Mouse (Mus musculus) left cerebral cortex, adult 8-10 months (tissue): ENCODE measurements at regions not wholly inside any gene's neighbourhood (a gene's known extent, or its start where the extent isn't known, plus 50 kb on each side); places are given as distances from the start of the nearest gene placed in this dataset.

Experiments used
- DNase-seq, 2 experiments: peaks; one replicate each; pipeline ENCODE4 v3.0.0; 2022; ENCODE audit warnings: low spot score in 2 of 2

- no peak for DNase-seq
These were observed 156.2 kb upstream of the Sdk2 start for GRCm38 (mm10) chr11:114223061-114223460.

GRCm38 (mm10) chr11:114220466-114220865 lies 153.6 kb upstream of the Sdk2 start:
- DNase-seq, result no peak

DNA sequence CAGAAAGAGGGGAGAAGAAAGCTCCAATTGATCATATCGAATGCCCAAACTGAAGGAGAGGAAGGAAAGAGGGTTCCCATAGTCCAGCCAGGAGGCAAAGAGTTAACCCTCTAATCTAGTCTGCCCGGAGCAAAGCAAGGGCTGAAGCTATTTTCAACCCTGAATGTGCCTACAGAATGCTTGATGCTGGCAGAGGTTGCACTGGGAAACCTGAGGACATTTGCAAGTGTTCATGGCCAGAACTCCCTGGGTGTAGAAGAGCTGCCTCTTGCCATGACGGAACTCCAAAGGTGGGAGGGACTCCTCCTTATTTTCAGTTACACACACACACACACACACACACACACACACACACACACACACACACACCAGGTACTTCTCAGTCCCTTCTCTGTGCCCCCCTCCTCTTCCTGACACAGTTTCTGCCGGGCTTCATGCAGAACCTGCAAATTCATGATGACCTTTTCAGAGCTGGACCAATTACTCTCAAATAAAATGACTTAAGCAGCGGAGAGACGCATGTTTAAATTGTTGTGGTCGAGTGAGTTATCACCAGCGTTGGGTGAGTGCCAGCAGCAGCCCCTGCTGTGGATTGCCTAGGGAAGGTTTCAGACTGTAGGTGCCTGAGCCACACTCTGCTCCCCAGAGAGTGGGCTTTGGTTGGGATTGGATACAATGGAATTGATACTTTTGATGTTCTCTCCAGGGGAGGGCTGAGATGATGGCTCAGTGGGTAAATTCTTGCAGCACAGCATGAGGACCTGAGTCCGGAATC lies 152.1 kb upstream of the Sdk2 start:
- DNase-seq, result no peak

DNA sequence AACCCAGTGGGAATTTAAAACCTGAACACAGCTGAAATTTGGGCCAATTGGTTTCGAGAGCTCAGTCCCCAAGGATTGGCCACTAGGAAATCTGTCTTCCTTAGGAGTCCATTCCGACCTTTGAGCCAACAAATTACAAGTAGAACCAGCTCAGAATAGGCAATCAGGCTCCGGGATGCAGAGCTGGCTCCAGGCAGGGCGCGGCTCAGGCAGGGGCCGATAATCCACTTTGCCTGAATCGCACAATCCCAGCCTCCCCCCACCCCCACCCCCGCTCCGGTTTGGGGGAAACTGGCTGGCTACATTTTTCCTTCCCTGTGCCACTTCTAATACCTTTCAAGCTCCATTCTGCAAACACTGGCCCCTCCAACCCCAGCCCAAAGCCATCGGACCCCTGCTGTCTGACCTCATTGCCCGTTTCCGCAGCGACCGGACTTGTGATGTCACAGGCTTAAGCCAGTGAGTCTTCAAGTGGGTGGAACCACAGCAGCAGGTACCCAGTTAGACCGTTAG lies 150.5 kb upstream of the Sdk2 start:
- no peak for DNase-seq

DNA sequence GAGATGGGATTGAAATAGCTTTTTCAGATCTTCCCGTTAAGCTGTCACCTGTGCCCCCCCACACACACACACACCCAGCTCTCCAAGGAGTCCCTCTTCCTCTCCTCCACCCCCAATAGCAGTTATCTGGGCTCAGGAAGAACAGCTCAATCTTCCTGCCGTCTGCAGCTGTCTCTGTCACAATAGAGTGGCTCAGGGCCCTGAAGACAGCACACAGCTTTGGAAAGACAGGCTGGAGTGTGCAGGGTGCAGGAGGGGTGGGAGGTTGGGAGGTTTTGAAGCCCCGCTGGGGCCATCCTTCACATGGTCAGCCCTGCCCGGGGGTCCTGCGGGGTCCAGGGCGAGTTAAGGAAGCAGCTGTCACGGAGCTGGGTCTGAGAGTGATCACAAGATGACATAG lies 149.6 kb upstream of the Sdk2 start:
- DNase-seq, result no peak

GRCm38 (mm10) chr11:114215256-114215655 lies 148.4 kb upstream of the Sdk2 start:
- DNase-seq, result no peak

DNA sequence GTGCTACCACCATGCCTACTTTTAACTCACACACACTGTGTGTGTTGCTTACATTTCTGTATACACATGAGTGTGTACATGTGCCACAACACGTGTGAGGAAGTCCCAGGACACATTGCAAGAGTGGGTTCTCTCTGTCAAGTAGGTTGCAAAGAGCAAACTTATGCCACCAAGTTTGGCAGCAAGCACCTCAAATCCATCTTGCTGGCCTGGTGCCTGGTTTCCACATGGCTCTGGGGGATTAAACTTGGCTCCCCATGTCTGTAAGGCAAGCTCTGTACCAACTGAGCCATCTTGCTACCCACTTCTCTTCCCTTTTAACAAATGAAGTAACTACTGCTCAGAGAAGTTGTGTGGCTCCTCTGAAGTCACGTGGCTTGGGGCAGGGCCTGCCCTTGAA lies 145.3 kb upstream of the Sdk2 start:
- no peak for DNase-seq

DNA sequence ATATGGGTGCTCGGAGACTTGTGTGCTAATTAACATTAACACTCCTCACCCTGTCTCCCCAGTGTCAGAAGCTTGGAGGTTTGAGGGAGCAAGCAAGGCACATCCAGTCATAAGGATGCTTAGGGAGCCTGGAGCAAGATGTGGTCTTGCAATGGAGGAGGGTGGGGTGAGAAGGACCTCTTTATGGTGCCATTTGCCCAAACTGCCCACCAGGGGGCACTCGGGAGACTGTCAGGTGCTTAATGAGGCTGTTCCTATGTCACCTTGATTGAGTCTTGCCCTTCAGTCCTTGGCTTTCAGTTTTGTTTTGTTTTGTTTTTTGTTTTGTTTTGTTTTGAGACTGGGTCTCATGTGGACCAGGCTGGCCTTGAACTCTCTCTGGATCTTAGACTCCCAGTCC lies 138.3 kb upstream of the Sdk2 start:
- no peak for DNase-seq

- no peak for DNase-seq
These were observed 136.6 kb upstream of the Sdk2 start for GRCm38 (mm10) chr11:114203416-114203815.

- DNase-seq, result no peak
These were observed 135.6 kb upstream of the Sdk2 start for GRCm38 (mm10) chr11:114202486-114202885.

DNA sequence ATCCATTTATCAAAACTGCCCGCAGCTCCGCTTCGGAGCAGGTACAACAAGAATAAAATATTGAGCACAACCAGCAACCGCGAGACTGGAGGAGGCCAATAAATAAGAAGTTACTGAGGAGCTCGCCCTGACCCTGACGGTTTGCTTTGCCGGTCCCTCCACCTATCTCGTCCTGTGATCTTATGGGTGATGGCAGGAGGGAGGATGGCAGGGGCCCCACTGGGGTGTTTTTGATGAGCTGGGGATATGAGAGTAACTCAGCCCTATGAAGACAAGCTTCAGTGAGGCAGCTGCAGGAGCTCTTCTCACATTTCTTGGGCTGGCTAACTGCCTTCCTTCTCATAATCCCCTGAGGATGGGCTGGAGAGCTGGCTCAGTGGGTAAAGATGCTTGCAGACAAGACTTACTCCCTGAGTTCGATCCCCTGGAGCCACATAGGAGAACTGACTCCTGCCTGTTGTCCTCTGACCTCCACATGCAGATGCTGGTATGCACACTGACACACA lies 132.3 kb upstream of the Sdk2 start:
- DNase-seq, result no peak

DNA sequence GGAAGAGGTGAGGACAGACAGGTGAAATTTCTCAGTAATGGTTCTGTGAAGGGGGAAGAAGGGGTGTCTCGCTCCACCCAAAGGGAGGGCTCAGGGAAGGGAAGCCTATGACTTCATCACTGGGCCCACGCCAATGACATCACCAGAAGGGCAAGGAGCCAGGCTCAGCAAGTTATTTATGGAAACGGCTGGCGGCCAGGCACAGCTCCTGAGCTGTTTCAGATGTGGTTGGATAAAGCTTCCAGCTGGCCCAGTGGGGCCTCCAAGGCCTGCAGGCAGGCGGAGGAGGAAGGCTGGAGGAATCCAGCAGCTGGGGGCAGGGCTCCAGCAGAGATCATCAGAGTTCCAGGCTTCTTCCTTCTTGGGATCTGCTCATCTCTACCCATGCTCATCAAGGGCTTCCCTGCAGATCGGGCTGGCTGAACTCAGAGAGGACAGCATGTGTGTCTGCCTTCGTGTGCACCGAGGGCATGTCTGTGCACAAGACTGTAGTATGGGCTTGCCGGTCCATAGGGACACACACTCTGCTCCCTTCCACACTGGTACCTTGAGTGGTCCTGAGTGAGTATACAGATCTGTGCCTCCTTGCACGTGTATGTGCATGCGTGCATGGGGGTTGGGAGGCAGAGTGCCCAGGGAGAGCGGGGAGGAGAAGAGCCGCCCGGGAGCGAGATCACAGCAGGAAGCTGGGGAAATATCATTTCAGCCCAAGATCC lies 131.6 kb upstream of the Sdk2 start:
- peak; percentile 79 to 93 for DNase-seq

GRCm38 (mm10) chr11:114195291-114195690 lies 128.4 kb upstream of the Sdk2 start:
- DNase-seq, result no peak

DNA sequence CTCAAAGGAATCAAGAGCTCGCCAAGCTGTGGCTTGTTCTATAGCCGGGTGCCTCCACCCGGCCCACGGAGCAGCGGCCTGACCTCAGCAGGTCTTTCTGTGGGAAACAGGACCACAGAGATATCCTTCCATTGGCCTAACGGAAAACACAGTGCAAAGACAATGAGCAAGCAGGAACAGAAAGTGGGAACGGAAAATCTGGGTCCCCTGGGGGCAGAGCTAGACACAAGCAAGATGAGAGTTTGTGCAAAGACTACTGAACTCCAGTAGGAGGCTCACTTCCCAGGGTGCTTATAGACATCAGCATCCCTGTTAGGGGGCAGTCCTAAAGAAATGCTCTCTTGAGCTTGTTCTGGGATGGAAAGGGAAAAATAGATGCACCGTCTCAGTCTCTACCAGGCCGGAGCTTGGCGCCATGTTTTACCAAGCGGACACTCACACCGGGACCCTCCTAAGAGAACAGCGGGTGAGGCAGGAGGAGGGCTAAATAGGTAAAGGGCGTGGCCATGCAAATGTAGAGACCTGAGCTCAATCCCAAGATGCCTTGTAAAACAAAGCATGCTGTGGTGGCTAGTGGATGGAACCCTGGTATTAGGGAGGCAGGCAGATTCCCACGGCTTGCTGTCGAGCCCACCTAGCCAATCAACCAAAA lies 127.3 kb upstream of the Sdk2 start:
- no peak for DNase-seq

DNA sequence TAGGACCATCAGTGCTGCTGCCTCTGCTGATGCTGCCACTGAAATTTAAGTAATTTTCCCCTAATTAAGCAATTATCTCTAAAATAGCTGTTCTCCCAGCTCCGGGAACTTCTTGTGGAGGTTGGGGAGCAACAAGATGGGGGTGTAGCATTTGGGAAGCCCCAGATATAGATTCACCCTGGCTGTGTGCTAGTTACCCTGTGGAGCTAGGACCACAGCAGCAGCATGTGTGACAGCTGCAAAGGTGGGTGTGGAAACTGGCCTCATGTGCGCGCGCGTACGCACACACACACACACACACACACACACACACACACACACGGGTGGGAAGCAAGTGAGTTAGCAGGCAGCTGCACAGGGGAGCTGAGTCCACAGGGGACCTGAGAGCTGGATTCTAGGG lies 126.2 kb upstream of the Sdk2 start:
- peak in 1 of 2 experiments; percentile 70 for DNase-seq

GRCm38 (mm10) chr11:114191661-114192060 lies 124.8 kb upstream of the Sdk2 start:
- no peak for DNase-seq

DNA sequence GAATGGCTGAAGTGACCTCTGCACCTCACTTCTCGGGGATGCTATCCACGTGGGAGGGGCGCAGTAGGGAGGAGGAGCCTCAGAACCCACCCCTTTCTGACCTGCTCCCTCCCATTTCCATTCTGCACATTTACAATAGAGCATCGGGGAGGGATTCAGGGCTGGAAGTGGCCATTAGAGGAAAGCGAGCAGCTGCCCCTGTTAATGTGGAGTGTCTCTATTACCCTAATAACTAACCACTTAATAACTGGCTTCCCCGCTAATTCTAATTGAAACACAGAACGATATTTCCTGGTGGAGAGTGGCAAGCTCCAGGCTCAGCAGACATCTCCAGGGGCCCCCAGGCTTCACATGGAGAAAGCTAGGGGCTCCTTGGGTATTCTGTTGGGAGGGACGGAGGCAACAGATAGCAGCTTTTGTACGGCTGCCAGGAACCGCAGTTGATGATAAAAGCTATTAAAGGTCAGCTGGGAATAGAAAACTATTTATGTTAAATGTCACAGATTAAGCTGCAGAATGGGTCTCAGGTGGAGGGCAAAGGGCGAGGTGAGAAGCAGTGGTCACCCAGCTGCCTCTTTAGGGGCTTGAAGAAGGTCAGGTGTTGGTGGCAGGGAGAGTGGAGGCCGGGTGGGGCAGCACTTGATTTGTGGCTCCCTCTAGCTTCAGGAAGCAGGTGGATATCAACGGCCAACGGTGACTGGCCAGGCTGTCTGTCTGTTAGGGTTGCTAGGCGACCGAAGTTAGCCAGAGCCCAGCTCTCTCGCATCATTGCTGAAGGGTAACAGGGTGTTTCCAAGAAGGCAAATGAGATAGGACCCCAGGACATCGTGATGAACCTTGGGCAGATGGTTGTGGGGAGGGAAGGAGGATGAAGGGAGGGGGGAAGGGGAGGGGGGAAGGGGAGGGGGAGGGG lies 118.4 kb upstream of the Sdk2 start:
- DNase-seq, result peak in 1 of 2 experiments; percentile 22

- no peak for DNase-seq
These were observed 117.6 kb upstream of the Sdk2 start for GRCm38 (mm10) chr11:114184431-114184830.

DNA sequence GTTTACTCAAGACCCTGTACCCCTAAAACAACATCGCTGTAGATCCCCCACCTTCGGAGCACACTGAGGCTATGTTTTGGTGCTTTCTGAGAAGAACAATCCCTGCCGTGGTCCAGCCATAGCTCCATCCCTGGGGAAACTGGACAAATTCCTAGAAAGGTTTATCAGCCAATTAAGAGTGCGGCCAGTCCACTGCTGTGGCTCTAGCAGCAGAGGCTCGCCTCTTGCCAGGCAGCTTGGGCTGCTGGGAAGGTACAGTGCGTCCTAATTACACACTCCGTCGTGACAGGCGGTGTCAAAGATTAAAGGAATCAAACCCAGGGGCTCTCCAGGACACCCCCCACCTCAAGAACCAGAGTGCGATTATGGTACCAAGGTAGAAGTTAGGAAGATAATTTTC lies 116.4 kb upstream of the Sdk2 start:
- DNase-seq, result no peak

DNA sequence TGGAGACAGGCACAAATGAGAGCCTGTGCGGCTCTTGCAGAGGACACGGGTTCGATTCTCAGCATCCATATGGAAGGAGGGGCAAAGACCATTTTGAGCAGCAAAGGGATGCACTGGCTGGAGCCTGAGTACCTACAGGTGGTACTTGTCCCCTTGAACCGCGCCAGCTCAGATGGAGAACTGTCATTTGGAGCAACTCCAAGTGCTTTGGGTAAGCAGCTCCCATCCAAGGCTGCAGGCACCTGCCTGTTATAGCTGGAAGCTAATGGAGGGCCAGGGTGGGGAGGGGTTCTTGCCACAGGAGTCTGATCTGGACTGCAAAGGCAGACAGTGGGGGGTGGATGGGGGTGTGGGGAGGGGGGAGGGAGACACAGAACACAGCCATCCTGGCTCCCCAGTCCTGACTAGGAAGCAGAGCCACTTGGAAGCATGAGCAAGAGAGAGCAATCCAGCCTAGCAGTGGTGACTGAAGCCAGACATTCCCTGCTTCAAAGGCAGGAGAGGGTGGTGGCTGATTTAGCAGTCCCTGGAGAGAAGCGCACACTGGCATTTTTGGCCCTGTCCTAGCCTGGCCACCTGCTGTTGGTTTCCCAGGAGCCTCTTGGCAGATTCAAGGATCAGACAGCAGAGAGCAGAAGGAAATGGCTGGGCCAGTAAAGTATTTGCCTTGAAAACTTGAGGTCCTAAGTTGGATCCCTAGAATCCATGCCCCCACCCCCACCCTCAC lies 112.1 kb upstream of the Sdk2 start:
- DNase-seq, result no peak
